Mouse (Mus musculus): ENCODE measurements at regions not wholly inside any gene's neighbourhood (a gene's known extent, or its start where the extent isn't known, plus 50 kb on each side); places are given as distances from the start of the nearest gene placed in this dataset.

DNA sequence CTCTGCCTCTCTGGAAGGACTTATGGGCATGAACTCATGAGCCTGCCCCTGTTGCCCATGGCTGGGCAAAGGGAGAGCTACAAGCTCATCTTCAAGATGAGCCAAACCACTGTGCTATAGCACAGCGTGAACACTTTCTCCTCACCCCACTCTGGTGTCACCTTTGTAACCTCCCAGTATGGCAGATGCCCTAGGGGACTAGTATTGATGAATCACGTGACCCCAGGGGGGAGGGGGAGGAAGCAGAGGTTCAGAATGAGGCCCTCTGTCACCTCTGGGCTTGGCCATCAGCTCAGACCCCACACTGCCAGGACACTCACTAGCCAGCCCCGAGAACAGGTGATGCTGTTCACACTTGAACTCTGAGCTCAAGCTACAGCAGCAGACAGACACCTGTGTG lies 421.9 kb downstream of the Ptpru start:
- TF ChIP-seq CTCF (IDR thresholded peaks at IDR 0.05; ENCODE audit: borderline replicate concordance, insufficient read depth, low read length) (no peak), POLR2A (IDR thresholded peaks at IDR 0.05; ENCODE audit: low read depth, low read length) (no peak)

Measured in embryonic fibroblast, embryonic 13.5 days (primary cell).